Mouse (Mus musculus): ENCODE data around the gene Tgm2. TPM values are rescaled to one million over a fixed set of nuclear protein-coding genes. Genes with fewer than 3 reads are reported as not detected.

Gene Tgm2
- polyA plus RNA-seq, 1 experiment = 15.8 TPM

GRCm38 (mm10) chr2:158169351-158169750, 23.1 kb upstream of the Tgm2 start:
- peak overlapping the region; percentile 96 for H3K27ac ChIP-seq (ENCODE audit: insufficient read depth, low read length)
- H3K4me3 ChIP-seq (ENCODE audit: insufficient read depth, low read length) = no peak overlapping the region
- peaks cover 31% of the 10 kb centered on the region for H3K4me1 ChIP-seq (ENCODE audit: control insufficient read depth, insufficient read depth, low read length)
- TF ChIP-seq CTCF (IDR thresholded peaks at IDR 0.05; ENCODE audit: borderline replicate concordance, insufficient read depth, low read length) = no peak
- no peak for TF ChIP-seq POLR2A (IDR thresholded peaks at IDR 0.05; ENCODE audit: low read depth, low read length)

DNA sequence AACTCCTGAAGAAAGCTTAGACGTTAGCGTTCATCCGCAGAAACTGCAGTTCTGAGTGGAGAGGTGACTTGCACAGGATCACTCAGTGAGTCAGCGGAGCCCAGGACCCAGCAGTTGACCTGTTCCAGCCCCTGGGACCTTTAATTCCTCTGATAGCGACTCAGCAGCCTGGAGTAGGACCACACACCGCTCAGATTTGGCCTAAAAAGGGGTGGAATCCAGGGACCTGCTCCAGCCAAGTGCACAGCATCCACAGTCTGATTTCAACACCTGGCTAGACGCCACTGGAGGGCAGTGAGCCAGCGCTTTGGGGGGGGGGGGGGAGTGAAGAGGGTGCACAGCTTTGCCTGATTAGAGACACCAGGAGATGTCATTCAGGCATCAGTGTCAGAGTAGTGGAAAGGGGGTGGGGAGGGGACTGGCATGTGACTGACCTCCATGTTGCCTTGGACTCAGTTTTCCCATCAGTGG, 22.5 kb upstream of the Tgm2 start:
- Histone ChIP-seq H3K27ac (ENCODE audit: insufficient read depth, low read length) (peak overlapping the region; percentile 96), H3K4me1 (ENCODE audit: control insufficient read depth, insufficient read depth, low read length) (peaks cover 31% of the 10 kb centered on the region), H3K4me3 (ENCODE audit: insufficient read depth, low read length) (no peak overlapping the region)
- TF ChIP-seq CTCF (IDR thresholded peaks at IDR 0.05; ENCODE audit: borderline replicate concordance, insufficient read depth, low read length) = no peak
- no peak for TF ChIP-seq POLR2A (IDR thresholded peaks at IDR 0.05; ENCODE audit: low read depth, low read length)

GRCm38 (mm10) chr2:158167496-158168205, 21.4 kb upstream of the Tgm2 start:
- Histone ChIP-seq H3K4me3 (ENCODE audit: insufficient read depth, low read length) (no peak overlapping the region), H3K27ac (ENCODE audit: insufficient read depth, low read length) (peak overlapping the region; percentile 96), H3K4me1 (ENCODE audit: control insufficient read depth, insufficient read depth, low read length) (peaks cover 34% of the 10 kb centered on the region)
- TF ChIP-seq POLR2A (IDR thresholded peaks at IDR 0.05; ENCODE audit: low read depth, low read length) (no peak), CTCF (IDR thresholded peaks at IDR 0.05; ENCODE audit: borderline replicate concordance, insufficient read depth, low read length) (no peak)

DNA sequence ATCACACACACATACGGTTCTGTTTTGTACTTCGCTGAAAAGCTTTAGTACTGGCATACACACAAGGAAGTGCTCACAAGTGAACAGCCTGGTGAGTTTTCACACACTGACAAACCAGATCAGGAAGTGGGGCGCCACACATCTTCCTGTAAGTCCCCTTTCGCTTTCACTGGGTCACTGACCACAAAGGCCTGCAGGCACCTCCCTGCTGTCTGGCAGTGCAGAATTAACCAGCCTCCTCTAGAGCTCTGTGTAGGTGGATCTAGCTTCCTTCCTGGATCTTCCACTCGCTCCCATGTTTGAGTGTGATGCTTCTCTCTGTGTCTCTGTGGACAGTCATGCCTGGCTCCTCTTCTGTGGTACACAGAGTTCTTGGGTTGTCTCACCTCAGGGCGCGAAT, 20.4 kb upstream of the Tgm2 start:
- no peak for TF ChIP-seq CTCF (IDR thresholded peaks at IDR 0.05; ENCODE audit: borderline replicate concordance, insufficient read depth, low read length)
- no peak for TF ChIP-seq POLR2A (IDR thresholded peaks at IDR 0.05; ENCODE audit: low read depth, low read length)
- Histone ChIP-seq H3K4me1 (ENCODE audit: control insufficient read depth, insufficient read depth, low read length) (peaks cover 34% of the 10 kb centered on the region), H3K4me3 (ENCODE audit: insufficient read depth, low read length) (no peak overlapping the region), H3K27ac (ENCODE audit: insufficient read depth, low read length) (no peak overlapping the region)

- H3K4me1 ChIP-seq (ENCODE audit: control insufficient read depth, insufficient read depth, low read length) = peaks cover 34% of the 10 kb centered on the region
- no peak overlapping the region for H3K27ac ChIP-seq (ENCODE audit: insufficient read depth, low read length)
- H3K4me3 ChIP-seq (ENCODE audit: insufficient read depth, low read length) = no peak overlapping the region
- TF ChIP-seq POLR2A (IDR thresholded peaks at IDR 0.05; ENCODE audit: low read depth, low read length) = no peak
- TF ChIP-seq CTCF (IDR thresholded peaks at IDR 0.05; ENCODE audit: borderline replicate concordance, insufficient read depth, low read length) = no peak
Measured at GRCm38 (mm10) chr2:158165776-158166175, 19.5 kb upstream of the Tgm2 start.

GRCm38 (mm10) chr2:158163034-158163433, 16.8 kb upstream of the Tgm2 start:
- H3K4me1 ChIP-seq (ENCODE audit: control insufficient read depth, insufficient read depth, low read length) = peaks cover 12% of the 10 kb centered on the region
- H3K27ac ChIP-seq (ENCODE audit: insufficient read depth, low read length) = no peak overlapping the region
- no peak for TF ChIP-seq POLR2A (IDR thresholded peaks at IDR 0.05; ENCODE audit: low read depth, low read length)
- TF ChIP-seq CTCF (IDR thresholded peaks at IDR 0.05; ENCODE audit: borderline replicate concordance, insufficient read depth, low read length) = no peak
- no peak overlapping the region for H3K4me3 ChIP-seq (ENCODE audit: insufficient read depth, low read length)

DNA sequence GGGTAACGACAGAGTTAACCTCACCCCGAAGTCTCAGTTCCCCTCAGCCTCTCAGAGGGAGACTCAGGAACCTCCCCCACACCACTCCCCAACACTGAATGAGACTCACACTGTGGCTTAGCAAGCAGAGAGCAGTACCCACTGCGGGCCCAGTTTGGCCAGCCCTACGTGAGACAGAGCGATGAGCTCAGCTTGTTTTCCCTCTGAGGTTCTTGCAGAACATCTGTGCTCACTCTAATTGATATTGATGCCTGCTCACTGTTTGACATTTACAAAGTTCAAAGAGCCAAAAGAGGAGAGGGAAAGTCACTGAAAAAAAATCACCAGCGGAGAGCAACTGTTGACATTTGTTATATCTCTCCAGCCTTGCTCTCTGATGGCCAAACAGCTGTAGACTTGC, 15.5 kb upstream of the Tgm2 start:
- no peak overlapping the region for H3K4me3 ChIP-seq (ENCODE audit: insufficient read depth, low read length)
- TF ChIP-seq POLR2A (IDR thresholded peaks at IDR 0.05; ENCODE audit: low read depth, low read length) (no peak), CTCF (IDR thresholded peaks at IDR 0.05; ENCODE audit: borderline replicate concordance, insufficient read depth, low read length) (no peak)
- H3K4me1 ChIP-seq (ENCODE audit: control insufficient read depth, insufficient read depth, low read length) = peaks cover 6% of the 10 kb centered on the region
- H3K27ac ChIP-seq (ENCODE audit: insufficient read depth, low read length) = no peak overlapping the region

DNA sequence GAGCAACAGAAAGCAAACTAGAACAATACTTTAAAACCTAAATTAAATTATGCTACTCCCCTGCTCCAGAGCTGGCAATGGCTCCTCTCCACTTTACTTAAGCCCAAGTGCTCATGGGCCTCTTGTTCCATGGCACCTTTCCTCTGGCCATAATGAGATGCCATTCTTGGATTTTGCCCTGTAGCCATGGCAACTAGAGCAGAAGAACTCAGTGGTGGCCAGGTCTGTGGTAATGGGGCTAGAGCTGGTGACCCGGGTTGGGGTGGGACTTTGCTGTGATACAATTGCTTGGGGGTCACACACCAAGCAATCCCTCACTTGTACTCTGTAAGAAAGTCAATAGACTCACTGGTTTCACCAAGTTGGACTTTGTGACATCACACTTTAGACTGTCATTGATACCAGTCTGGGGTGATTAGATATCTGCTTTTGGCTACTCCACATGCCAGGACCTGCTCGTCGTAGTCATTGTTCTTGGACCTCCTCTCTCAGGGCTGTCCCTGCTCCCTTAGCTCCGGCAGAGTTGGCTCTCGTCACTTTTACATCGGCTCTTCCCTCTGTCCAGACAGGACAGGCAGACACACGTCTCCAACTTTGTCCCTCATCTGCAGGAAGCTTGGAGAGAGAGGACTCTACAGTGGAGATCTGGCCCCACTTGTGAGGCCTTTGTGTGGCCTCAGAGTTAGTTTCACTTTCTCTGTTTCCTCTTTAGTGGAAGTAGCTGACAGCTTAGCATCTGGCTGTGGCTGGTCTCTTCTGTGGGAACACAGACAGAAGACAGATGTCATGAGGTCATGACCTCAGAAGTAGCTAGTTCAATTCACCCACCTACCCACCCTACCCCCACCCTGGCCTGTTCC, 13.4 kb upstream of the Tgm2 start:
- TF ChIP-seq CTCF (IDR thresholded peaks at IDR 0.05; ENCODE audit: borderline replicate concordance, insufficient read depth, low read length) = no peak
- TF ChIP-seq POLR2A (IDR thresholded peaks at IDR 0.05; ENCODE audit: low read depth, low read length) = no peak
- Histone ChIP-seq H3K27ac (ENCODE audit: insufficient read depth, low read length) (no peak overlapping the region), H3K4me3 (ENCODE audit: insufficient read depth, low read length) (no peak overlapping the region), H3K4me1 (ENCODE audit: control insufficient read depth, insufficient read depth, low read length) (peaks cover 3% of the 10 kb centered on the region)

GRCm38 (mm10) chr2:158157654-158158053, 11.4 kb upstream of the Tgm2 start:
- Histone ChIP-seq H3K4me3 (ENCODE audit: insufficient read depth, low read length) (no peak overlapping the region), H3K27ac (ENCODE audit: insufficient read depth, low read length) (no peak overlapping the region), H3K4me1 (ENCODE audit: control insufficient read depth, insufficient read depth, low read length) (peaks cover 10% of the 10 kb centered on the region)
- no peak for TF ChIP-seq CTCF (IDR thresholded peaks at IDR 0.05; ENCODE audit: borderline replicate concordance, insufficient read depth, low read length)

- no peak for TF ChIP-seq CTCF (IDR thresholded peaks at IDR 0.05; ENCODE audit: borderline replicate concordance, insufficient read depth, low read length)
- TF ChIP-seq POLR2A (IDR thresholded peaks at IDR 0.05; ENCODE audit: low read depth, low read length) = no peak
- peaks cover 10% of the 10 kb centered on the region for H3K4me1 ChIP-seq (ENCODE audit: control insufficient read depth, insufficient read depth, low read length)
- H3K27ac ChIP-seq (ENCODE audit: insufficient read depth, low read length) = no peak overlapping the region
- no peak overlapping the region for H3K4me3 ChIP-seq (ENCODE audit: insufficient read depth, low read length)
Measured at GRCm38 (mm10) chr2:158156487-158156886, 10.3 kb upstream of the Tgm2 start.
